Mouse (Mus musculus) heart, adult 2 months (tissue): ENCODE measurements around the gene Dnah11. TPM values are rescaled to one million over a fixed set of nuclear protein-coding genes. Genes with fewer than 3 reads are reported as not detected.

Experiments
- DNase-seq, 2 experiments: peaks; one replicate each; pipeline ENCODE4 v3.0.0; 2021
- H3K27ac ChIP-seq: fragments of 200-600 bp; 2 replicates; pipeline ENCODE4 v1.8.1; 2022
- H3K27me3 ChIP-seq: fragments of 200-500 bp; 2 replicates; pipeline ENCODE4 v1.6.1; 2012; ENCODE audit warnings: mild to moderate bottlenecking, low read length, inconsistent platforms, mixed read lengths; ENCODE audit not compliant: control insufficient read depth, insufficient read depth
- H3K36me3 ChIP-seq: fragments of 200-500 bp; 2 replicates; pipeline ENCODE4 v1.6.1; 2012; ENCODE audit warnings: low read length, inconsistent platforms; ENCODE audit not compliant: control insufficient read depth, insufficient read depth
- H3K4me1 ChIP-seq: fragments of 200-500 bp; 2 replicates; pipeline ENCODE4 v1.6.1; 2011; ENCODE audit warnings: low read length; ENCODE audit not compliant: control insufficient read depth, insufficient read depth
- H3K4me3 ChIP-seq: fragments of 200-600 bp; 2 replicates; pipeline ENCODE4 v1.8.1; 2022
- H3K79me2 ChIP-seq: fragments of 200-500 bp; replicated peaks from 2 replicates; pipeline ENCODE4 v1.6.1; 2012; ENCODE audit warnings: mild to moderate bottlenecking, inconsistent platforms, low read length, moderate library complexity, mixed read lengths; ENCODE audit not compliant: control insufficient read depth, insufficient read depth
- H3K9ac ChIP-seq: fragments of 200-500 bp; 2 replicates; pipeline ENCODE4 v1.6.1; 2012; ENCODE audit warnings: low read depth, mild to moderate bottlenecking, control low read depth, inconsistent platforms, low read length, mixed read lengths
- CTCF ChIP-seq: fragments of 200-600 bp; IDR thresholded peaks from 2 replicates; pipeline ENCODE4 v1.8.1; 2022; ENCODE audit warnings: antibody characterized with exemption, mild to moderate bottlenecking, moderate library complexity
- EP300 ChIP-seq: fragments of 200-500 bp; IDR thresholded peaks from 2 replicates; pipeline ENCODE4 v1.6.1; 2011; ENCODE audit warnings: low read depth, low read length, control low read depth; ENCODE audit not compliant: insufficient read depth
- POLR2A ChIP-seq: fragments of 200-500 bp; IDR thresholded peaks from 2 replicates; pipeline ENCODE4 v1.6.1; 2011; ENCODE audit warnings: mild to moderate bottlenecking, low read depth, low read length, control low read depth; ENCODE audit not compliant: insufficient read depth
- WGBS: fragments of 180-500 bp; shearing (Covaris S2); methylation state at CpG from one replicate; pipeline ENCODE4 v1.1.7; 2018; 5-methylcytosine and 5-hydroxymethylcytosine counted together
- intact Hi-C: fragments of 180-260 bp; cut with DNase I; formaldehyde crosslinking; loops from one replicate; pipeline ENCODE4 v1.15.1; 2025
- polyA plus RNA-seq: library from polyadenylated mRNA; depleted of rRNA; stranded (reverse); fragments of >200 nt; gene quantifications from 2 replicates; pipeline ENCODE4 v1.2.3, GENCODE M21; 2012
- total RNA-seq, 2 experiments: library from RNA; stranded (reverse); gene quantifications; 2 replicates each; pipeline ENCODE4 v1.2.3; 2021

The Dnah11 gene
- total and polyA plus RNA-seq, 3 experiments: 0.10 TPM; not detected in 2

DNA sequence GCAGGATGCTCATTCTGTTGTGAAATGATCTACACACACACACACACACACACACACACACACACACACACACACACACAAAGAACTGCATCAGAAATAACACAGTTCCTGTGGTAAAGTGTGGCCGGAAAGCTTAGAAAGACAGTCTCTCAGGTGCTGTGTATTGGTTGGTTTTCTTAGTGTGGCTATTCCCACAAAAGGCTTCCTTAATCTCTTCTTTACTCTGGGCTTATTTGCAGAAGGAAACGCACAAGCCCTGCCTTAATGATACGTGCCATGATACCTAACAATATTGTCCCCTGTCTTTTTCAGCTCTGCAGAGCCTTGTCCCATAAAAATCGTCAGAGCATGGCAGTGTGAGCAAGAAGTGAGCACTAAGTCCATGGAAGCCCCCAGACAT lies 130.1 kb downstream of the Dnah11 start:
- intact Hi-C loops: no loop called here
- DNase-seq: no peak
- H3K4me3 ChIP-seq: no peak overlapping the region
- no peaks in the 10 kb centered on the region for H3K36me3 ChIP-seq
- H3K27me3 ChIP-seq: no peaks in the 10 kb centered on the region
- no peak overlapping the region for H3K9ac ChIP-seq
- H3K4me1 ChIP-seq: no peaks in the 10 kb centered on the region
- H3K27ac ChIP-seq: no peak overlapping the region
- H3K79me2 ChIP-seq: no peaks in the 10 kb centered on the region
- TF ChIP-seq CTCF: no peak
- no peak for TF ChIP-seq POLR2A
- TF ChIP-seq EP300: no peak
- 60% methylated on average over 4 of the region's 4 CpGs for WGBS

- no peak for DNase-seq
- no peaks in the 10 kb centered on the region for H3K79me2 ChIP-seq
- no peaks in the 10 kb centered on the region for H3K27me3 ChIP-seq
- no peak overlapping the region for H3K27ac ChIP-seq
- H3K4me3 ChIP-seq: no peak overlapping the region
- intact Hi-C loops: no loop called here
- H3K36me3 ChIP-seq: no peaks in the 10 kb centered on the region
- no peaks in the 10 kb centered on the region for H3K4me1 ChIP-seq
- no peak overlapping the region for H3K9ac ChIP-seq
- TF ChIP-seq POLR2A (no peak), CTCF (no peak), EP300 (no peak)
- 88% methylated on average over 6 of the region's 6 CpGs for WGBS
These were observed 136.5 kb downstream of the Dnah11 start for GRCm38 (mm10) chr12:118062343-118062742.

GRCm38 (mm10) chr12:118056876-118057275 lies 142.0 kb downstream of the Dnah11 start:
- Histone ChIP-seq H3K4me3 (no peak overlapping the region), H3K27me3 (no peaks in the 10 kb centered on the region), H3K27ac (no peak overlapping the region), H3K79me2 (no peaks in the 10 kb centered on the region), H3K9ac (no peak overlapping the region), H3K36me3 (no peaks in the 10 kb centered on the region), H3K4me1 (no peaks in the 10 kb centered on the region)
- peak; percentile 37 for TF ChIP-seq CTCF
- no peak for TF ChIP-seq POLR2A
- no peak for DNase-seq
- intact Hi-C loops: no loop called here
- 83% methylated on average over 10 of the region's 10 CpGs for WGBS

- Histone ChIP-seq H3K9ac (no peak overlapping the region), H3K4me3 (no peak overlapping the region), H3K27ac (no peak overlapping the region), H3K27me3 (no peaks in the 10 kb centered on the region), H3K36me3 (no peaks in the 10 kb centered on the region), H3K4me1 (no peaks in the 10 kb centered on the region; the same call in 1 of the 2 replicates), H3K79me2 (no peaks in the 10 kb centered on the region)
- no peak for DNase-seq
- intact Hi-C loops: no loop called here
- WGBS: 84% methylated on average over 4 of the region's 4 CpGs
- no peak for TF ChIP-seq CTCF
- TF ChIP-seq POLR2A: no peak
- TF ChIP-seq EP300: no peak
These were observed 153.5 kb downstream of the Dnah11 start for GRCm38 (mm10) chr12:118045381-118045780.

GRCm38 (mm10) chr12:118043130-118043647 lies 155.7 kb downstream of the Dnah11 start:
- H3K4me3 ChIP-seq: no peak overlapping the region
- H3K4me1 ChIP-seq: no peaks in the 10 kb centered on the region; the same call in 1 of the 2 replicates
- no peak for DNase-seq
- H3K36me3 ChIP-seq: no peaks in the 10 kb centered on the region
- H3K79me2 ChIP-seq: no peaks in the 10 kb centered on the region
- TF ChIP-seq EP300 (no peak), POLR2A (no peak), CTCF (no peak)
- intact Hi-C loops: no loop called here
- no peak overlapping the region for H3K9ac ChIP-seq
- H3K27me3 ChIP-seq: no peaks in the 10 kb centered on the region
- 97% methylated on average over 1 of the region's 1 CpGs for WGBS
- H3K27ac ChIP-seq: no peak overlapping the region

GRCm38 (mm10) chr12:118042196-118042595 lies 156.6 kb downstream of the Dnah11 start:
- Histone ChIP-seq H3K4me3 (no peak overlapping the region), H3K27ac (peak overlapping the region; percentile 15; the same call in 1 of the 2 replicates), H3K27me3 (no peaks in the 10 kb centered on the region), H3K36me3 (no peaks in the 10 kb centered on the region), H3K9ac (no peak overlapping the region), H3K79me2 (no peaks in the 10 kb centered on the region), H3K4me1 (no peaks in the 10 kb centered on the region; the same call in 1 of the 2 replicates)
- WGBS: 48% methylated on average over 2 of the region's 2 CpGs
- TF ChIP-seq EP300: no peak
- TF ChIP-seq CTCF: no peak
- no peak for TF ChIP-seq POLR2A
- DNase-seq: peak in 1 of 2 experiments; percentile 22
- intact Hi-C loops: no loop called here
